Mouse (Mus musculus) kidney, embryonic 14.5 days (tissue): Measurements from ENCODE around the gene Gm7361. TPM values are rescaled to one million over a fixed set of nuclear protein-coding genes. Genes with fewer than 3 reads are reported as not detected.

Experiments
- ATAC-seq: fragments of 200-750 bp; cut with Nextera tagmentation; 2 replicates; pipeline ENCODE4 v1.8.0; 2017; ENCODE audit warnings: moderate number of reproducible peaks, mild to moderate bottlenecking, moderate TSS enrichment, moderate library complexity; ENCODE audit not compliant: low FRiP score, low TSS enrichment
- H3K27ac ChIP-seq: fragments of 300-500 bp; sonication (generic); 2 replicates; pipeline ENCODE4 v1.5.1; 2014; ENCODE audit warnings: low read depth, mild to moderate bottlenecking, low read length, moderate library complexity, mixed read lengths
- H3K27me3 ChIP-seq: fragments of 300-500 bp; sonication (generic); 2 replicates; pipeline ENCODE4 v1.6.1; 2014; ENCODE audit warnings: mild to moderate bottlenecking, low read length; ENCODE audit not compliant: control insufficient read depth, insufficient read depth
- H3K36me3 ChIP-seq: fragments of 300-500 bp; sonication (generic); 2 replicates; pipeline ENCODE4 v1.6.1; 2014; ENCODE audit warnings: low read length, mixed read lengths; ENCODE audit not compliant: control insufficient read depth, insufficient read depth
- H3K4me1 ChIP-seq: fragments of 300-500 bp; sonication (generic); 2 replicates; pipeline ENCODE4 v1.6.1; 2014; ENCODE audit warnings: low read length, mixed read lengths; ENCODE audit not compliant: control insufficient read depth, insufficient read depth
- H3K4me2 ChIP-seq: fragments of 300-500 bp; sonication (generic); replicated peaks from 2 replicates; pipeline ENCODE4 v1.6.1; 2014; ENCODE audit warnings: low read depth, mild to moderate bottlenecking, low read length
- H3K4me3 ChIP-seq: fragments of 300-500 bp; sonication (generic); 2 replicates; pipeline ENCODE4 v1.5.1; 2014; ENCODE audit warnings: mild to moderate bottlenecking, low read length
- H3K9ac ChIP-seq: fragments of 300-500 bp; sonication (generic); 2 replicates; pipeline ENCODE4 v1.6.1; 2014; ENCODE audit warnings: low read depth, mild to moderate bottlenecking, low read length, moderate library complexity
- H3K9me3 ChIP-seq: fragments of 300-500 bp; sonication (generic); 2 replicates; pipeline ENCODE4 v1.6.1; 2016; ENCODE audit warnings: low read length; ENCODE audit not compliant: control insufficient read depth
- WGBS: fragments of 180-500 bp; shearing (Covaris S2); extraction: QIAGEN DNeasy Blood & Tissue Kit; methylation state at CpG from one replicate; pipeline ENCODE4 v1.1.7; 2014; 5-methylcytosine and 5-hydroxymethylcytosine counted together
- polyA plus RNA-seq: library from polyadenylated mRNA; unstranded; fragments of >200 nt; fragmentation: Nextera tagmentation; extraction: Ambion mirVana; gene quantifications from 2 replicates; pipeline ENCODE4 v1.2.1, GENCODE M21; 2014

Gm7361 gene
- polyA plus RNA-seq, 1 experiment from 2014 or later, result not detected

DNA sequence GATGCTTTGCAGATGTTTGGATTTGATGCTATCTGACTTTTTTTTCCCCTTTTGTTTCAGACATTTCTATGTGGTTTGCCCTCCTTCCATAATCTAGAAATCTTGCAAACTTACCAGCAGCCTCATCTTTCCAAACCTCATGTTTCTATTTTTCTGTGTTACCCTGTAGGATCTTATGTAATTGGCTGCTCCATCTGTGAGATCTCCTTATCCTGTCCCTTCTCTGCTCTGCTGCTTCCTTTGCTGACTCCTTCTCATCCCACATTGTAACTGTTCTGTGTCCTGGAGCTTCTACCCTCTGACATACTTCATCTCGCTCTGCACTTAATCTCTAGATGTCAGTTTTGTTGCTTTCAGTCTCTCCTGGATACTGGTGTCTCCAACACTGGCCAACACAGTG, 35.8 kb downstream of the Gm7361 start:
- H3K4me3 ChIP-seq, result no peak overlapping the region
- 83% methylated on average over 1 of the region's 1 CpGs for WGBS
- H3K4me1 ChIP-seq, result no peaks in the 10 kb centered on the region
- ATAC-seq, result no peak
- H3K27ac ChIP-seq, result no peak overlapping the region
- H3K9me3 ChIP-seq, result no peaks in the 10 kb centered on the region
- no peak overlapping the region for H3K9ac ChIP-seq
- no peaks in the 10 kb centered on the region for H3K27me3 ChIP-seq
- no peaks in the 10 kb centered on the region for H3K36me3 ChIP-seq
- no peak overlapping the region for H3K4me2 ChIP-seq

Other genes with a start within 250 kb of the Gm7361 start
- not detected in 2 replicates for gene Gm5862, start 234.8 kb upstream of the Gm7361 start, polyA plus RNA-seq
- gene Speer4a, start 218.1 kb upstream of the Gm7361 start, polyA plus RNA-seq, result 0.10 TPM in 1 of 2 replicates, not detected in the other
- gene Gm7347, start 199.1 kb upstream of the Gm7361 start, polyA plus RNA-seq, result 0.11 TPM in 1 of 2 replicates, not detected in the other
- not detected in 2 replicates for gene Gm10471, start 168.4 kb upstream of the Gm7361 start, polyA plus RNA-seq
- gene 5031410I06Rik, start 152.3 kb upstream of the Gm7361 start, polyA plus RNA-seq, result 0.10 TPM in 1 of 2 replicates, not detected in the other
- 0.09 TPM in 2 replicates for gene Gm10220, start 136.3 kb upstream of the Gm7361 start, polyA plus RNA-seq